Mouse (Mus musculus): ENCODE measurements around the gene Cldn2. TPM values are rescaled to one million over a fixed set of nuclear protein-coding genes. Genes with fewer than 3 reads are reported as not detected.

Gene Cldn2
- polyA plus RNA-seq, 1 experiment from 2014 or later = 0.68 TPM

Other genes starting within 250 kb of the Cldn2 start
- gene Rnf128, start 237.5 kb upstream of the Cldn2 start, polyA plus RNA-seq (2016; fragmentation: Nextera tagmentation; extraction: Ambion mirVana) = 2.5 and 2.9 TPM in 2 replicates
- gene Tbc1d8b, start 115.8 kb upstream of the Cldn2 start, polyA plus RNA-seq (2016; fragmentation: Nextera tagmentation; extraction: Ambion mirVana) = 1.6 and 1.7 TPM in 2 replicates
- 0.27 and 0.39 TPM in 2 replicates for gene Gm15013, start 86.3 kb upstream of the Cldn2 start, polyA plus RNA-seq (2016; fragmentation: Nextera tagmentation; extraction: Ambion mirVana)
- gene Ripply1, start 18.5 kb upstream of the Cldn2 start, polyA plus RNA-seq (2016; fragmentation: Nextera tagmentation; extraction: Ambion mirVana) = not detected in 2 replicates
- 8.2 and 8.9 TPM in 2 replicates for gene Morc4, start 70.8 kb downstream of the Cldn2 start, polyA plus RNA-seq (2016; fragmentation: Nextera tagmentation; extraction: Ambion mirVana)
- gene Rbm41, start 197.8 kb downstream of the Cldn2 start, polyA plus RNA-seq (2016; fragmentation: Nextera tagmentation; extraction: Ambion mirVana) = 8.0 and 10.4 TPM in 2 replicates

Measured in hindbrain, embryonic 12.5 days (tissue).